Mouse (Mus musculus): ENCODE measurements around the gene Zfp346. TPM values are rescaled to one million over a fixed set of nuclear protein-coding genes. Genes with fewer than 3 reads are reported as not detected.

Gene Zfp346
- 8.9 TPM in 2 replicates for polyA plus RNA-seq (2021; fragmentation: Nextera tagmentation)
- long read RNA-seq, experiment 1, transcript Zfp346-201 (7 exons, 3,333 nt): major isoform, 8 of 25 reads
- long read RNA-seq, experiment 1, partial matches to known transcripts: 2 of 25 reads
- long read RNA-seq, experiment 1, other reads (novel, unspliced or antisense): 10 of 25 reads
- long read RNA-seq, experiment 2, transcript Zfp346-201 (7 exons, 3,333 nt): major isoform, 32 of 78 reads
- long read RNA-seq, experiment 2, partial matches to known transcripts: 3 of 78 reads
- long read RNA-seq, experiment 2, other reads (novel, unspliced or antisense): 38 of 78 reads

GRCm38 (mm10) chr13:55105045-55105952 lies at the start of gene Zfp346:
Zfp346 (plus strand) TSS chr13:55105311.

DNA sequence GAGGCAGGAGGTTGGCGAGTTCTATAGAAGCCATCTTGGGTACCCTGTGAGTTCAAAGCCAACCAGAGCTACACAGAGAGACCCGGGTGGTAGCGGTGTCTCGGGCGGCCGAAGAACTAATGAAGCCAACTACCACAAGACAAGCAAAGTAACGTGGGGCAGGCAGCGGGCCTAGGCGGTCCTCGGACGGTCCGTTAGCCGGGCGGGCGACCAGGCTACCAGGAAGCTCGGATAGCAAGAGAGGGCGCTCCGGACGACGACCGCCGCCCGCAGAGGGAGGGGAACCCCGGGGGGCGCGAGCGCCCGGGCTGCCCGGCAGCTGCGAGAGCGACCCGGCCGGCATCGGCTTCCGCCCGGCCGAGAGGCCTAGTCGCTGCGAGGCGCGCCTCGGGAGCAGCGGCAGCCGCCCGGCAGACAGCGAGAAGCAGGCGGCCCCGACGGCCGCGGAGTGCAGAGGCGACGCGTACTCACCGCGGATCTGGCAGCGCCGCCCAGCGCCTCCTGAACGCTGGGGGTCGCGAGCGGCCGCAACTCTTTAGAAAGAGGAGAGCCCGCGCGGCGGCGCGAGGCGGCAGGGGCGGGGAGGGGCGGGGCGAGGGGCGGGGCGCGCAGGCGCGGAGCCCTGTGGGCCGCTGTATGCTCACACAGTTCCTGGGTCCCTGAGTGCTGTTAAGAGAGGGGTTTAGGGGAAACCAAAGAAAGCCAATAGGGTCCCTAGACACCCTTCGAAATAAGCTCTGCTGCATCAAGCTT lies 5.2 kb upstream of the Zfp346 start, which contains the start of gene Uimc1:
Uimc1 (minus strand) TSS at position 575 of the 753 bp plus-strand sequence.

DNA sequence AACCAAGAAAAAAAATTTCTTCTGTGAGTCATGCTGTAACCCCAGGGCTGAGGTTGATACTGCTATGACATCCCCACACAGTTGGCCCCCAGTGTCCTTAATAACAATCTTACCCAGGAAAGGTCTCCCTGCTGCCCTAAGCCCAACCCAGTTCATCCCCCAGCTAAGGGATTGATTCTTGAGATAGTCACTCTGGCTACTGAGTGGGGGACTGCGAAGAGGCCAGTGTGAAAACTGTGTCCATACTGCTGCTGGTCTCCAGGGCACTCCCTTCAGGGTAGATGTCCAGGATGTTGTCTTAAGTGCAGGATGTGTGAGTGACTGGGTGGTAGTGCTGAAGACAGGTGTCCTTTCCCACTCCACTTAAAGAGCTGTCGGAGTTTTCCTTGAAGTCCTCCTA lies 28.3 kb downstream of the Zfp346 start, which contains the start of gene Gm17617:
Gm17617 (minus strand) TSS at position 101 of the 400 bp plus-strand sequence.

GRCm38 (mm10) chr13:55152621-55153415 lies 47.7 kb downstream of the Zfp346 start, which contains the start of gene Fgfr4:
Fgfr4 (plus strand) TSS chr13:55152640.

Other genes starting within 250 kb of the Zfp346 start
- gene Unc5a, start 155.9 kb upstream of the Zfp346 start, polyA plus RNA-seq (2021; fragmentation: Nextera tagmentation): 24.8 and 32.8 TPM in 2 replicates
- 0.63 and 0.98 TPM in 2 replicates for gene Hk3, start 83.9 kb upstream of the Zfp346 start, polyA plus RNA-seq (2021; fragmentation: Nextera tagmentation)
- 7.3 and 9.1 TPM in 2 replicates for gene Uimc1, start 5.0 kb upstream of the Zfp346 start, polyA plus RNA-seq (2021; fragmentation: Nextera tagmentation)
- gene Gm17617, start 28.2 kb downstream of the Zfp346 start, polyA plus RNA-seq (2021; fragmentation: Nextera tagmentation): not detected in 2 replicates
- gene Fgfr4, start 47.3 kb downstream of the Zfp346 start, polyA plus RNA-seq (2021; fragmentation: Nextera tagmentation): 0.18 TPM in 1 of 2 replicates, not detected in the other
- 23.9 and 24.2 TPM in 2 replicates for gene Nsd1, start 104.5 kb downstream of the Zfp346 start, polyA plus RNA-seq (2021; fragmentation: Nextera tagmentation)
- gene Prelid1, start 215.2 kb downstream of the Zfp346 start, polyA plus RNA-seq (2021; fragmentation: Nextera tagmentation): 186 and 202 TPM in 2 replicates
- 98.9 and 112 TPM in 2 replicates for gene Rab24, start 216.6 kb downstream of the Zfp346 start, polyA plus RNA-seq (2021; fragmentation: Nextera tagmentation)
- 0.82 and 1.2 TPM in 2 replicates for gene Mxd3, start 224.5 kb downstream of the Zfp346 start, polyA plus RNA-seq (2021; fragmentation: Nextera tagmentation)

All from layer of hippocampus, adult 6 months (tissue).